9 mouse cellular contexts compared by ENCODE assay signal in genomic region chr5:132541371-132541931, GRCm38 (mm10). TPM values are rescaled to one million over a fixed set of nuclear protein-coding genes. Genes with fewer than 3 reads are reported as not detected.
A peak's percentile ranks its signal among the peaks of the same experiment; 100 is the strongest.
DNase-seq lines count a peak whose midpoint lies in the region; ATAC-seq and TF ChIP-seq lines count a peak whose summit lies in the region.
"Had no signal": no experiment of that assay in that cellular context is flagged by ENCODE, and none has a peak within 500 bp of the region (broad histone marks: within the 10 kb centered on the region; RNA-seq: fewer than 3 reads in every experiment).

No protein-coding gene starts in this region.

- no peaks in the 10 kb centered on the region for H3K36me3 ChIP-seq in forebrain, embryonic 16.5 days (ENCODE audit: control insufficient read depth, insufficient read depth)
- no peaks in the 10 kb centered on the region for H3K36me3 ChIP-seq in hindbrain, embryonic 15.5 days
- H3K36me3 ChIP-seq in liver, adult 2 months (ENCODE audit: control insufficient read depth, insufficient read depth, low read length): no peaks in the 10 kb centered on the region
- H3K36me3 ChIP-seq in neural tube, embryonic 15.5 days: no peaks in the 10 kb centered on the region

- no peaks in the 10 kb centered on the region for H3K27me3 ChIP-seq in forebrain, embryonic 16.5 days (replicated peaks; ENCODE audit: control insufficient read depth, insufficient read depth, low read length)
- H3K27me3 ChIP-seq in hindbrain, embryonic 15.5 days: no peaks in the 10 kb centered on the region
- peaks cover 16% of the 10 kb centered on the region for H3K27me3 ChIP-seq in liver, adult 2 months (ENCODE audit: control insufficient read depth, insufficient read depth, low read length)
- H3K27me3 ChIP-seq in neural tube, embryonic 15.5 days (replicated peaks): no peaks in the 10 kb centered on the region

- H3K79me2 ChIP-seq in liver, adult 2 months (ENCODE audit: control insufficient read depth, insufficient read depth, low read length): no peaks in the 10 kb centered on the region

- H3K9ac ChIP-seq in forebrain, embryonic 16.5 days (replicated peaks; ENCODE audit: low read depth, low read length): peak overlapping the region; percentile 98
- peak overlapping the region; percentile 69 for H3K9ac ChIP-seq in hindbrain, embryonic 15.5 days
- peak overlapping the region; percentile 40; the same call in 1 of the 2 replicates for H3K9ac ChIP-seq in liver, adult 2 months (ENCODE audit: low read depth, low read length)
- peak overlapping the region; percentile 81 for H3K9ac ChIP-seq in neural tube, embryonic 15.5 days (replicated peaks)

- H3K4me2 ChIP-seq in forebrain, embryonic 16.5 days (ENCODE audit: low read length): peak overlapping the region; percentile 73
- peak overlapping the region; percentile 92 for H3K4me2 ChIP-seq in hindbrain, embryonic 15.5 days
- H3K4me2 ChIP-seq in neural tube, embryonic 15.5 days: peak overlapping the region; percentile 91

- WGBS in lung, adult 2 months: under 1% methylated on average over 46 of the region's 46 CpGs
- WGBS in forebrain, embryonic 16.5 days: under 1% methylated on average over 42 of the region's 46 CpGs
- WGBS in hindbrain, embryonic 15.5 days: under 1% methylated on average over 45 of the region's 46 CpGs
- WGBS in liver, adult 2 months: 1% methylated on average over 46 of the region's 46 CpGs
- WGBS in neural tube, embryonic 15.5 days: under 1% methylated on average over 46 of the region's 46 CpGs

- peak; percentile 11 for DNase-seq in lung, adult 2 months
- DNase-seq in lung, adult 18-20 months: no peak
- peak; percentile 45 for DNase-seq in cerebellum, adult 11-12 months
- no peak for DNase-seq in liver, adult 2 months (ENCODE audit: extremely low read depth, low read depth, low spot score)

- no peaks in the 10 kb centered on the region for H3K9me3 ChIP-seq in forebrain, embryonic 16.5 days (ENCODE audit: control insufficient read depth, low read length)
- H3K9me3 ChIP-seq in hindbrain, embryonic 15.5 days: no peaks in the 10 kb centered on the region
- no peaks in the 10 kb centered on the region for H3K9me3 ChIP-seq in neural tube, embryonic 15.5 days (replicated peaks)

- TF ChIP-seq CTCF in lung, adult 2 months (IDR thresholded peaks at IDR 0.05; ENCODE audit: insufficient read depth, low read length): no peak
- TF ChIP-seq CTCF in liver, adult 2 months (IDR thresholded peaks at IDR 0.05; ENCODE audit: low read depth, low read length): no peak

- peak overlapping the region; percentile 54 for H3K4me3 ChIP-seq in lung, adult 2 months (replicated peaks; ENCODE audit: extremely low read depth, low read depth, low read length)
- H3K4me3 ChIP-seq in forebrain, embryonic 16.5 days (replicated peaks; ENCODE audit: low read length): peak overlapping the region; percentile 95
- H3K4me3 ChIP-seq in hindbrain, embryonic 15.5 days: peak overlapping the region; percentile 97
- H3K4me3 ChIP-seq in liver, adult 2 months (ENCODE audit: insufficient read depth, low read depth, low read length): peak overlapping the region; percentile 64
- peak overlapping the region; percentile 65 for H3K4me3 ChIP-seq in neural tube, embryonic 15.5 days (replicated peaks)

- TF ChIP-seq POLR2A in lung, adult 2 months (IDR thresholded peaks at IDR 0.05; ENCODE audit: borderline replicate concordance, extremely low read depth, low read depth, low read length): no peak
- no peak for TF ChIP-seq POLR2A in liver, adult 2 months (IDR thresholded peaks at IDR 0.05; ENCODE audit: extremely low read depth, insufficient read depth, low read length)

- H3K4me1 ChIP-seq in lung, adult 2 months (ENCODE audit: control insufficient read depth, insufficient read depth, low read length): no peaks in the 10 kb centered on the region
- H3K4me1 ChIP-seq in forebrain, embryonic 16.5 days (replicated peaks; ENCODE audit: control insufficient read depth, insufficient read depth, low read length): peaks cover 33% of the 10 kb centered on the region
- peaks cover 31% of the 10 kb centered on the region for H3K4me1 ChIP-seq in hindbrain, embryonic 15.5 days (replicated peaks)
- H3K4me1 ChIP-seq in liver, adult 2 months (ENCODE audit: control insufficient read depth, insufficient read depth, low read length): peaks cover 6% of the 10 kb centered on the region
- H3K4me1 ChIP-seq in neural tube, embryonic 15.5 days: peaks cover 37% of the 10 kb centered on the region

- no peak for ATAC-seq in forebrain, embryonic 16.5 days
- ATAC-seq in hindbrain, embryonic 15.5 days (ENCODE audit: low FRiP score, low read depth): no peak
- ATAC-seq in neural tube, embryonic 15.5 days (ENCODE audit: low FRiP score): no peak
- ATAC-seq in erythroid progenitor cell, adult 5-6 weeks (replicated peaks; ENCODE audit: low FRiP score, poor library complexity, severe bottlenecking): no peak
- ATAC-seq: Patski had no signal

- peak overlapping the region; percentile 93 for H3K27ac ChIP-seq in forebrain, embryonic 16.5 days (ENCODE audit: low read length)
- H3K27ac ChIP-seq in hindbrain, embryonic 15.5 days (replicated peaks): peak overlapping the region; percentile 91
- H3K27ac ChIP-seq in liver, adult 2 months (replicated peaks; ENCODE audit: insufficient read depth, low read depth, low read length): no peak overlapping the region
- peak overlapping the region; percentile 90 for H3K27ac ChIP-seq in neural tube, embryonic 15.5 days (replicated peaks)

RNA-seq across cellular contexts. Expression of gene Auts2, which starts 1.7 kb away (rescaled TPM):
- 8.3 and 9.6 TPM in 2 replicates for polyA plus RNA-seq in lung, adult 2 months (2012; rRNA removed)
- 79.1 and 97.2 TPM in 2 replicates for polyA plus RNA-seq in forebrain, embryonic 16.5 days (2015; fragmentation: Nextera tagmentation; extraction: Ambion mirVana)
- polyA plus RNA-seq in hindbrain, embryonic 15.5 days (2015; fragmentation: Nextera tagmentation; extraction: Ambion mirVana): 64.9 and 76.2 TPM in 2 replicates
- total RNA-seq in liver, adult 2 months (2014; rRNA removed): 0.37 and 0.60 TPM in 2 replicates
- 0.35 and 0.51 TPM in 2 replicates for polyA plus RNA-seq in liver, adult 2 months (2012; rRNA removed)
- polyA plus RNA-seq in neural tube, embryonic 15.5 days (2015; fragmentation: Nextera tagmentation; extraction: Ambion mirVana): 46.3 and 52.5 TPM in 2 replicates
- 0.36 TPM in 1 of 2 replicates, not detected in the other for total RNA-seq in erythroid progenitor cell, adult 5-6 weeks (2015; ENCODE audit: low replicate concordance)
- not detected in 2 replicates for total RNA-seq in erythroid progenitor cell, adult 5-6 weeks (2017; ENCODE audit: low replicate concordance)

Comparison
In these comparisons a context has a peak if more than half of its experiments do, and no peak if none do; other contexts are left out.
1. DNase-seq: peak in lung, adult 2 months (single experiment) and cerebellum, adult 11-12 months (single experiment); none in lung, adult 18-20 months (0 of 2) and liver, adult 2 months (single experiment).
2. H3K9ac ChIP-seq: peak in every context shown above with its lines; median percentile 98 in forebrain, embryonic 16.5 days; 81 in neural tube, embryonic 15.5 days; 69 in hindbrain, embryonic 15.5 days; 40 in liver, adult 2 months.
3. Peak in every context shown above with its lines, with median percentiles within 50 percentile points of each other: H3K4me3 ChIP-seq and H3K4me2 ChIP-seq.